Mouse (Mus musculus) gastrocnemius, adult 18-20 months (tissue): ENCODE results near the gene Prl8a8. TPM values are rescaled to one million over a fixed set of nuclear protein-coding genes. Genes with fewer than 3 reads are reported as not detected.

Experiments used
- DNase-seq: peaks from one replicate; pipeline ENCODE4 v3.0.0; 2021; ENCODE audit warnings: low spot score
- long read RNA-seq, 2 experiments: library from polyadenylated mRNA; stranded (forward); transcript quantifications; one replicate each; pipeline ENCODE4 v2.0.0; 2021
- total RNA-seq, 2 experiments: library from RNA; stranded (reverse); gene quantifications; 2 replicates each; pipeline ENCODE4 v1.2.3; 2021

The Prl8a8 gene
- not detected for total RNA-seq
- long read RNA-seq, experiment 1: 0 reads
- long read RNA-seq, experiment 2: 0 reads

DNA sequence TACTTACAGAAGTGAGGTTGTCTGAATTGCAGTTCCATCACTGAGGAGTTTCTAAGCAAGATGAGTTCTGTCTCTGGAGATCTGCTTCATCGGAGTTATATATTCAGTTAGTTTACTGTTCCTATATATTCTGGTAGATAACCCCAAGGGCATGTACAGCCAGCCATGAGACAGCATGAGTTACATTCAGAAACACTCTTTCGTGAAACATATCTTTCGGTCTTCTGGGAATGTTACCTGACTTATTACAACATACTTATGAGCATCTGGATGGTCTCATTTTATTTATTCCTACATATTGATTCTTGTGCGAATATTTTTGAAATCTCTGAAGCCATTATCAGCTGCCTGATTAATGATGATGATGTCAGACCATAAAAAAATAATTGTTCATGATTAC is at the start of gene Prl8a8:
Prl8a8 (minus strand) TSS at position 101 of the 400 bp plus-strand sequence.
- DNase-seq: no peak

DNA sequence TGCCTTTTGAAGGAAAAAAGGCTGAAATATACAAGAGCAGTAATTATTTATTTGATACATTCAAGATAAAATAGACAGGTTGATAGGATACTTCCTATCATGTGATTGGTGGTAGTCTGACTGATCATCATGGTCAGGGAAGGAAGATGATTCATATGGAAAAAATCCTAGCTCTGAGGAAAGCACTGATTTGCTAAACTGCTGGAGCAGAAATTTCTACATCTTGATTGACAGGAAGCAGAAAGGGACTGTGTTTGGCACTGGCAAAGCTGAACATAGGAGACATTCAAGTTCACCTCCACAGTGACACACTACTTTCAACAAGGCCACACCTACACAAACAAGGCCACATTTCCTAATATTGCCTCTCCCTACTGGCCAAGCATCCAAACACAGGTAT is 40.3 kb upstream of the Prl8a8 start:
- DNase-seq: no peak

DNA sequence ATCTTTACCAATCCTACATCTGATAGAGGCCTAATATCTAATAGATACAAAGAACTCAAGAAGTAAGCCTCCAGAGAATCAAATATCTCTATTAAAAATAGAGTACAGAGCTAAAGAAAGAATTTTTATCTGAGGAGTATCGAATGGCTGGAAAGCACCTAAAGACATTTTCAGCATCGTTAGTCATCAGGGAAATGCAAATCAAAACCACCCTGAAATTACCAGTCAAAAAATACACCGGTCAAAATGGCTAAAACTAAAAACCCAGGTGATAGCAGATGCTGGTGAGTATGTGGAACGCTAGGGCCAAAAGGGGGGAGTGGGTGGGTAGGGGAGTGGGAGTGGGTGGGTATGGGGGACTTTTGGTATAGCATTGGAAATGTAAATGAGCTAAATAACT is 10.1 kb upstream of the Prl8a8 start:
- no peak for DNase-seq

DNA sequence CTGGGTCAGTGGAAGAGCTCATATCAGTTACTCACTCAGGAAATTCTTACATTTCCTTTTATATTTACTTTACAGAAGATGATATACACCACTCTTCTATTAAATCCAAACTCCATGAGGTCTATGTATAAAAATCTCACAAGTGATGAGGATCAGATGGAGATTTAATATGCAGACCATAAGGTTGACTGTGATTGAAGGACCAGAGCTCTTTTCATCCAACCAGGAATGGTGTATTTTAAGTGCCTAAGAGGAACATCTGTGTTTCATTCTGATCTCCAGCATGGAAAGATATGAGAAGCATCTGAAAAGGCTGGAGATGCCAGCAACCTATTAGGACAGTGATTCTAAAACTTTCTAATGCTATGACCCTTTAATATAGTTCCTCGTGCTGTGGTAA is 5.4 kb downstream of the Prl8a8 start:
- no peak for DNase-seq

Other genes with a start within 250 kb of the Prl8a8 start
- not detected for gene Prl6a1, start 200.6 kb downstream of the Prl8a8 start, total RNA-seq
- not detected for gene Prl8a2, start 167.5 kb downstream of the Prl8a8 start, total RNA-seq
- not detected for gene Prl2b1, start 122.4 kb downstream of the Prl8a8 start, total RNA-seq
- gene Prl8a6, start 74.5 kb downstream of the Prl8a8 start, total RNA-seq: not detected
- gene Prl8a9, start 51.4 kb upstream of the Prl8a8 start, total RNA-seq: not detected
- not detected for gene Prl8a1, start 69.0 kb upstream of the Prl8a8 start, total RNA-seq
- gene Prl7b1, start 97.4 kb upstream of the Prl8a8 start, total RNA-seq: not detected
- gene Prl7a1, start 129.3 kb upstream of the Prl8a8 start, total RNA-seq: not detected
- not detected for gene Prl7a2, start 154.8 kb upstream of the Prl8a8 start, total RNA-seq
- gene Prl7d1, start 203.5 kb upstream of the Prl8a8 start, total RNA-seq: not detected